26 mouse cellular contexts compared by ENCODE assay signal in genomic region chr8:80601886-80602285, GRCm38 (mm10). TPM values are rescaled to one million over a fixed set of nuclear protein-coding genes. Genes with fewer than 3 reads are reported as not detected.
"Had no signal": no experiment of that assay in that cellular context is flagged by ENCODE, and none has a peak within 500 bp of the region (broad histone marks: within the 10 kb centered on the region; RNA-seq: fewer than 3 reads in every experiment).

No protein-coding gene starts in this region.

- H3K27me3 ChIP-seq: heart, embryonic 12.5 days; hindbrain, embryonic 12.5 days; intestine, embryonic 15.5 days; limb, embryonic 13.5 days had no signal

- H3K9ac ChIP-seq: heart, embryonic 12.5 days; hindbrain, embryonic 12.5 days; hindbrain, embryonic 14.5 days; intestine, embryonic 15.5 days; limb, embryonic 13.5 days had no signal

- ATAC-seq: forebrain, embryonic 16.5 days; hindbrain, embryonic 16.5 days; inflammation-experienced regulatory T-cells, adult 6 months; intestine, embryonic 15.5 days; intestine, postnatal 0 days had no signal

- H3K9me3 ChIP-seq: heart, embryonic 10.5 days; heart, embryonic 12.5 days; hindbrain, embryonic 10.5 days; hindbrain, embryonic 12.5 days; intestine, embryonic 15.5 days; limb, embryonic 13.5 days had no signal

- H3K4me3 ChIP-seq: gastrocnemius, adult 2 months; heart, embryonic 10.5 days; heart, embryonic 12.5 days; hindbrain, embryonic 10.5 days; hindbrain, embryonic 12.5 days; intestine, embryonic 15.5 days; layer of hippocampus, adult 2 months; left cerebral cortex, adult 2 months; limb, embryonic 13.5 days had no signal

- H3K36me3 ChIP-seq: heart, embryonic 10.5 days; heart, embryonic 12.5 days; hindbrain, embryonic 10.5 days; hindbrain, embryonic 12.5 days; intestine, embryonic 15.5 days; limb, embryonic 13.5 days had no signal

- H3K4me2 ChIP-seq: heart, embryonic 12.5 days; hindbrain, embryonic 12.5 days; hindbrain, embryonic 14.5 days; intestine, embryonic 15.5 days; limb, embryonic 13.5 days had no signal

- H3K4me1 ChIP-seq: heart, embryonic 10.5 days; heart, embryonic 12.5 days; hindbrain, embryonic 10.5 days; hindbrain, embryonic 12.5 days; intestine, embryonic 15.5 days; limb, embryonic 13.5 days had no signal

- DNase-seq: gastrocnemius, adult 2 months; gastrocnemius, postnatal 10 days; gastrocnemius, postnatal 25 days; heart, adult 18-20 months; heart, postnatal 10 days; heart, postnatal 4 days; kidney, adult 18-20 months; kidney, adult 8-10 months; kidney, postnatal 25 days; left cerebral cortex, postnatal 4 days had no signal

- H3K27ac ChIP-seq: gastrocnemius, adult 2 months; heart, embryonic 10.5 days; hindbrain, embryonic 10.5 days; hindbrain, embryonic 12.5 days; hindbrain, embryonic 14.5 days; intestine, embryonic 15.5 days; layer of hippocampus, adult 2 months; left cerebral cortex, adult 2 months; limb, embryonic 13.5 days had no signal

RNA-seq across cellular contexts. Expression of gene Frem3, which starts 9.0 kb away (rescaled TPM):
- total RNA-seq: gastrocnemius, adult 2 months; gastrocnemius, postnatal 10 days; gastrocnemius, postnatal 25 days; gastrocnemius, postnatal 4 days; granulocyte monocyte progenitor cell, adult 5-6 weeks; heart, adult 8-10 months had no signal
- polyA plus RNA-seq: heart, embryonic 10.5 days; hindbrain, embryonic 12.5 days; inflammation-experienced regulatory T-cells, adult 6 months had no signal
